ENCODE assay signal across 8 mouse cellular contexts in the genomic region with DNA sequence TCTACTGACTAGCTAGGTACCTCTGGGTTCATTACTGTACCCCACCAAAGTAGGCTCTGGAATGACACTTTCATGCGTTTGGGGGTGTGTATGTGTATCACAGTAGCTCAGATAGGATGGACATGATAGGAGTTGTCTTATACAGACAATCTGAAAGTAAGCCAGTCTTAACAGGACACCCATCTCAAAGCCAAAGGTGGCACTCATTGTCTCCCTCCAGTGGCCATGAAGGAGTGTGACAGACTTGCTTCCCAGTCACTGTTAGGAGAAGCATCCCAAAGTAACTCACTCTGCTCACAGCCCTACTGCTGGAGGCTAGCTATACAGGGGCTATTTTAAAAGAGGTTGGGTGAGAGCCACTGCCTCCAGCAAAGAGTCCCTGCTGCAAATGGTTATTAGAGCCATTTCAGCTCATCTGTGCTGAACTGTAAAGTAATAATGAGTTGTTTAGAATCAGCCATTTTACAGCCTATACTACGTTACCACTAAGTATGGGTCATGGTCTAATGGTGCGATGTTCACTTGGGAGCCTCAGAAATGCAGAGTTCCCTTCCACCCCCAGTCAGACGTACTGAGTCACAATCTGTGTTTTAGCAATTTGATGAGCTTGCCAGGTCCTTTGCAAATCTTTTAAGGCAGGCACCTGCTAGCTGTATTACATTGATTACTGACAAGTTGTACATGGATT.
A peak's percentile ranks its signal among the peaks of the same experiment; 100 is the strongest.
DNase-seq lines count a peak whose midpoint lies in the region; ATAC-seq and TF ChIP-seq lines count a peak whose summit lies in the region.

No protein-coding gene starts in this region.

- no peak overlapping the region for H3K4me3 ChIP-seq in forebrain, embryonic 16.5 days (replicated peaks; ENCODE audit: low read length)
- H3K4me3 ChIP-seq in liver, postnatal 0 days (ENCODE audit: low read depth, low read length) = no peak overlapping the region
- no peak overlapping the region for H3K4me3 ChIP-seq in neural tube, embryonic 12.5 days

- H3K9ac ChIP-seq in forebrain, embryonic 16.5 days (replicated peaks; ENCODE audit: low read depth, low read length) = no peak overlapping the region
- no peak overlapping the region for H3K9ac ChIP-seq in liver, postnatal 0 days (replicated peaks)
- no peak overlapping the region for H3K9ac ChIP-seq in neural tube, embryonic 12.5 days

- 76% methylated on average over 4 of the region's 4 CpGs for WGBS in forebrain, embryonic 16.5 days
- 72% methylated on average over 4 of the region's 4 CpGs for WGBS in liver, postnatal 0 days (ENCODE audit: insufficient replicate concordance)
- WGBS in neural tube, embryonic 12.5 days = 41% methylated on average over 4 of the region's 4 CpGs

- H3K27me3 ChIP-seq in forebrain, embryonic 16.5 days (replicated peaks; ENCODE audit: control insufficient read depth, insufficient read depth, low read length) = no peaks in the 10 kb centered on the region
- H3K27me3 ChIP-seq in liver, postnatal 0 days (ENCODE audit: insufficient read depth, low read length) = no peaks in the 10 kb centered on the region
- H3K27me3 ChIP-seq in neural tube, embryonic 12.5 days (replicated peaks) = no peaks in the 10 kb centered on the region

- no peak overlapping the region for H3K4me2 ChIP-seq in forebrain, embryonic 16.5 days (ENCODE audit: low read length)
- H3K4me2 ChIP-seq in liver, postnatal 0 days (ENCODE audit: low read depth, low read length) = no peak overlapping the region
- no peak overlapping the region for H3K4me2 ChIP-seq in neural tube, embryonic 12.5 days (replicated peaks)

- no peak overlapping the region for H3K27ac ChIP-seq in forebrain, embryonic 16.5 days (ENCODE audit: low read length)
- no peak overlapping the region for H3K27ac ChIP-seq in liver, postnatal 0 days (ENCODE audit: low read depth)
- H3K27ac ChIP-seq in neural tube, embryonic 12.5 days = peak overlapping the region; percentile 43; the same call in 1 of the 2 replicates

- H3K9me3 ChIP-seq in forebrain, embryonic 16.5 days (ENCODE audit: control insufficient read depth, low read length) = no peaks in the 10 kb centered on the region
- no peaks in the 10 kb centered on the region for H3K9me3 ChIP-seq in liver, postnatal 0 days (ENCODE audit: low read length)
- H3K9me3 ChIP-seq in neural tube, embryonic 12.5 days = no peaks in the 10 kb centered on the region

- peaks cover 14% of the 10 kb centered on the region for H3K4me1 ChIP-seq in forebrain, embryonic 16.5 days (replicated peaks; ENCODE audit: control insufficient read depth, insufficient read depth, low read length)
- H3K4me1 ChIP-seq in liver, postnatal 0 days (ENCODE audit: insufficient read depth) = no peaks in the 10 kb centered on the region
- peaks cover 19% of the 10 kb centered on the region for H3K4me1 ChIP-seq in neural tube, embryonic 12.5 days

- peak; percentile 54 to 56 for DNase-seq in B cell, adult 2 months
- peak; percentile 88 for DNase-seq in ES-CJ7 (ENCODE audit: low read depth, low spot score)
- DNase-seq in cerebellum, adult 11 months = peak; percentile 44
- peak; percentile 50 for DNase-seq in kidney, adult 18-20 months
- DNase-seq in liver, postnatal 0 days = peak; percentile 34
- no peak for DNase-seq in right cerebral cortex, postnatal 25 days

- TF ChIP-seq CTCF in liver, postnatal 0 days (IDR thresholded peaks at IDR 0.05; ENCODE audit: low read depth) = peak; percentile 87

- no peak for TF ChIP-seq EP300 in liver, postnatal 0 days (IDR thresholded peaks at IDR 0.05; ENCODE audit: low read depth)

- no peaks in the 10 kb centered on the region for H3K36me3 ChIP-seq in forebrain, embryonic 16.5 days (ENCODE audit: control insufficient read depth, insufficient read depth)
- no peaks in the 10 kb centered on the region for H3K36me3 ChIP-seq in liver, postnatal 0 days (replicated peaks; ENCODE audit: insufficient read depth, low read length)
- H3K36me3 ChIP-seq in neural tube, embryonic 12.5 days = no peaks in the 10 kb centered on the region

- peak; percentile 41 for ATAC-seq in forebrain, embryonic 16.5 days
- peak; percentile 49 for ATAC-seq in liver, postnatal 0 days
- peak; percentile 57 for ATAC-seq in neural tube, embryonic 12.5 days (ENCODE audit: low FRiP score, low read depth)
